Mouse (Mus musculus) spleen, postnatal 0 days (tissue): ENCODE measurements around the gene Armc8. TPM values are rescaled to one million over a fixed set of nuclear protein-coding genes. Genes with fewer than 3 reads are reported as not detected.

Experiments
- polyA plus RNA-seq: library from polyadenylated mRNA; unstranded; fragments of >200 nt; fragmentation: Nextera tagmentation; extraction: Ambion mirVana; gene quantifications from 2 replicates; pipeline ENCODE4 v1.2.1, GENCODE M21; 2015

Gene Armc8
- 12.2 and 13.6 TPM in 2 replicates for polyA plus RNA-seq

GRCm38 (mm10) chr9:99568347-99569070, at the start of gene Armc8:
Armc8 (minus strand) TSS chr9:99568899.

GRCm38 (mm10) chr9:99612202-99612601, 43.5 kb upstream of the Armc8 start, which contains the start of gene A4gnt:
A4gnt (plus strand) TSS chr9:99612502.

GRCm38 (mm10) chr9:99575677-99576480, 7.2 kb upstream of the Armc8 start, which contains the start of gene Dbr1:
Dbr1 (plus strand) TSS chr9:99575799.

GRCm38 (mm10) chr9:99451161-99451560, 117.5 kb downstream of the Armc8 start, which contains the start of gene Nme9:
Nme9 (plus strand) TSS chr9:99451475.

GRCm38 (mm10) chr9:99437031-99437764, 131.5 kb downstream of the Armc8 start, which contains the start of gene Mras:
Mras (minus strand) TSS chr9:99437381.

Other genes with a start within 250 kb of the Armc8 start
- gene Esyt3, start 210.3 kb downstream of the Armc8 start, polyA plus RNA-seq = 0.40 and 0.52 TPM in 2 replicates
- gene Mras, start 131.5 kb downstream of the Armc8 start, polyA plus RNA-seq = 6.1 and 6.9 TPM in 2 replicates
- 0.16 and 0.19 TPM in 2 replicates for gene Nme9, start 117.4 kb downstream of the Armc8 start, polyA plus RNA-seq
- 24.0 and 26.0 TPM in 2 replicates for gene Dbr1, start 6.9 kb upstream of the Armc8 start, polyA plus RNA-seq
- gene A4gnt, start 43.6 kb upstream of the Armc8 start, polyA plus RNA-seq = not detected in 2 replicates
- 3.4 and 6.3 TPM in 2 replicates for gene Dzip1l, start 60.6 kb upstream of the Armc8 start, polyA plus RNA-seq
- 0.05 and 0.07 TPM in 2 replicates for gene Cldn18, start 148.4 kb upstream of the Armc8 start, polyA plus RNA-seq